Mouse (Mus musculus): ENCODE measurements around the gene Fbxl15. TPM values are rescaled to one million over a fixed set of nuclear protein-coding genes. Genes with fewer than 3 reads are reported as not detected.
A peak's percentile ranks its signal among the peaks of the same experiment; 100 is the strongest.

Fbxl15 gene
- total RNA-seq, 2 experiments from 2014 or later, result 27.0 to 29.6 TPM

DNA sequence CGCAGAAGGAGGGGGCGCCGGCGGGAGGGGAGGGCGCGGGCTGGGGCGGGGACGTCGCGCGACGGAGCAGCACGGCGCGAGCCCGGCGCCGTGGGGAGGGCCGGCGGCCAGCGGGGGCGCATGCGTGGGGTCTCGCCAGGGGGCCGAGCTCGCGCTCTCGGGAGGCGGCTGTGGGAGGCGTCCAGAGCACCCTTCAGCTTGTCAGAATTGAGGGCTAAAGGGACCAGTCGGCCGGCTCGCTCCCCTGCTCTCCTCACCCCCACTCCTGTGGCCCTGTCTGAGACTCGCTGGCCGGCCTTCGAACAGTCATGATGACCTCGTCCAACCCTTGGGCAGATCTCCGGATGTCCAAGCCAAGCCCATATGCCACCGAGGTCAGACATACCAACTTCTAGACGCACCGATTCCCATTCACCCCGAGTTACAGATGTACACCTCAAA, 9.9 kb upstream of the Fbxl15 start:
- Histone ChIP-seq H3K27ac (peak overlapping the region; percentile 93), H3K4me3 (peak overlapping the region; percentile 44)
- no peak for TF ChIP-seq CTCF (IDR thresholded peaks at IDR 0.05)
- peak; percentile 70 to 71 for DNase-seq (ENCODE audit: extremely low spot score in 1 of 2, low spot score in 2 of 2)
- intact Hi-C loops (cut with DNase I), result no loop called here

GRCm38 (mm10) chr19:46318586-46319378, 9.2 kb upstream of the Fbxl15 start:
- no peak for TF ChIP-seq CTCF (IDR thresholded peaks at IDR 0.05)
- intact Hi-C loops (cut with DNase I), result no loop called here
- H3K27ac ChIP-seq, result peak overlapping the region; percentile 93
- DNase-seq (ENCODE audit: extremely low spot score in 1 of 2, low spot score in 2 of 2), result peak; percentile 90 to 92
- peak overlapping the region; percentile 44 for H3K4me3 ChIP-seq

GRCm38 (mm10) chr19:46320076-46320785, 7.8 kb upstream of the Fbxl15 start:
- Histone ChIP-seq H3K27ac (peak overlapping the region; percentile 45), H3K4me3 (no peak overlapping the region)
- TF ChIP-seq CTCF (IDR thresholded peaks at IDR 0.05), result no peak
- intact Hi-C loops (cut with DNase I), result no loop called here
- DNase-seq (ENCODE audit: extremely low spot score in 1 of 2, low spot score in 2 of 2), result no peak

DNA sequence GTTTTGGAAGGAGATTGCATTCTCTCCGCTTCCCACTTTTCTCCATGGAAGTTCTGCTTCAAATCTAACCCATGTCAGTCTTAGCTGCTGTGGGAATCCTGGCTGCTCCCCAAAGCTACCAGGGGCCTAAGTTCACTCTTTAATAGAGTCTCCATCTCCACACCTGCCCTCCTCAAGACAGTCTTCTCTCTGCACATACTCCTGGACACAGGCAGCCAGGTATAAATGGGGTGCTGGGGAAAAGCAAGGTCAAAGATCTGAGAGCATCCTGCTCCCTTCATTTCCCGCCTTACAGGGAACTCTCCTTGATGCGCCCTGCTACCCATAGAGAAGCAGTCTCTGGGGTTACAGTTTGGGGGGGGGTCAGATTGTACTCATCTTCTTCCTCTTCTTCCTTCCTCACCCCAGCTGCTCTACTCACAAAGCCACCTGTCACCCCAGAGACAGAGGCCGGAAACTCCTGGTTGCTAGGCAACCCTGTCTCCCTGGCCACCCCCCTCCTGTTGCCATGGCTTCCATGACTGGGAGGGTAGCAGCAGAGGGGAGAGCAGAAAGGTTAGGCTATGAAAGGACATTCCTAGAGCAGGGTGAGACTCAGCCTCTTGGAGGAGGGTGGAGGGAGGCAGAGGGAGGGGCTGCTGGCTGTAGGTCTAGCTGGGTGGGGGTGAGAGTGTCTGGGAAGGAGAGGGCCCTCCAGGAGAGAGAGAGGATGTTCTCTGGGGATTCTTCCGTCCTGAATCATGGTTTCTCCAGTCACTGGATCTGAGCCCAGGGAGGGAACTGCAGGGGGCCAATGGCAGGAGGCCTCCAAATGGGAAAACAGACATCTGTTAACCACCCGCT, 6.7 kb upstream of the Fbxl15 start:
- TF ChIP-seq CTCF (IDR thresholded peaks at IDR 0.05), result no peak
- intact Hi-C loops (cut with DNase I), result no loop called here
- DNase-seq (ENCODE audit: extremely low spot score in 1 of 2, low spot score in 2 of 2), result peak; percentile 42 to 44
- peak overlapping the region; percentile 56 for H3K27ac ChIP-seq
- no peak overlapping the region for H3K4me3 ChIP-seq

- H3K4me3 ChIP-seq, result no peak overlapping the region
- peak overlapping the region; percentile 56 for H3K27ac ChIP-seq
- DNase-seq (ENCODE audit: extremely low spot score in 1 of 2, low spot score in 2 of 2), result peak; percentile 24 to 30
- intact Hi-C loops (cut with DNase I), result no loop called here
- no peak for TF ChIP-seq CTCF (IDR thresholded peaks at IDR 0.05)
Measured at GRCm38 (mm10) chr19:46322144-46322995, 5.6 kb upstream of the Fbxl15 start.

DNA sequence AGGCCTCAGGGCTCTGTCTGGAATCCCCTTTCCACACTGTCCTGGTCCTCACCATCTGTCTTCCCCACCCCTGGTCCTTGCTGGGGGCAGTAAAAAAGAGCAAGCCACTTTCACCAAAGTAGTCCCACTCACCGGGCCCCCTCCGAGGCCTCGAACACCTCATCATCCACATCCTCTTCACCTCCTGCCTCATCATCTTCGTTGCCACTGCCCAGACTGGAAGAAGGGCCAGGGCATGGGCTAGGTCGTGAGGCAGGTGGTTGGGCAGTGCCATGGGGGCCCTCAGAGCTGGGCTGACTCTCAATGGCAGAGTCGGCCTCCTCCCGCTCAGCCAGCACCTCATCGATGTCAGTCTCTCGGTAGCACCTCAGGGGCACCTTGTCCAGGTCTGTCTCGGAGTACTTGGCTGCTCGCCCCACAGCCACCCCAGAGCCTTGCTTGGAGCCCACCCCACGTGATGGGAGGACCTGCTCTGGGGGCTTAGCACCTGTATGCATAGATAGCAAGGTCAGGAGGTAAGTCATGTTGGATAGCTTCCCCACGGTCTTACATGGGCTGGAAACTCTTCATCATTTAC, 4.9 kb upstream of the Fbxl15 start:
- DNase-seq (ENCODE audit: extremely low spot score in 1 of 2, low spot score in 2 of 2), result no peak
- Histone ChIP-seq H3K27ac (peak overlapping the region; percentile 48), H3K4me3 (no peak overlapping the region)
- no peak for TF ChIP-seq CTCF (IDR thresholded peaks at IDR 0.05)
- intact Hi-C loops (cut with DNase I), result no loop called here

GRCm38 (mm10) chr19:46323716-46324115, 4.3 kb upstream of the Fbxl15 start:
- no peak for TF ChIP-seq CTCF (IDR thresholded peaks at IDR 0.05)
- intact Hi-C loops (cut with DNase I), result no loop called here
- Histone ChIP-seq H3K4me3 (no peak overlapping the region), H3K27ac (no peak overlapping the region)
- peak in 1 of 2 experiments; percentile 5 for DNase-seq (ENCODE audit: extremely low spot score in 1 of 2, low spot score in 2 of 2)

DNA sequence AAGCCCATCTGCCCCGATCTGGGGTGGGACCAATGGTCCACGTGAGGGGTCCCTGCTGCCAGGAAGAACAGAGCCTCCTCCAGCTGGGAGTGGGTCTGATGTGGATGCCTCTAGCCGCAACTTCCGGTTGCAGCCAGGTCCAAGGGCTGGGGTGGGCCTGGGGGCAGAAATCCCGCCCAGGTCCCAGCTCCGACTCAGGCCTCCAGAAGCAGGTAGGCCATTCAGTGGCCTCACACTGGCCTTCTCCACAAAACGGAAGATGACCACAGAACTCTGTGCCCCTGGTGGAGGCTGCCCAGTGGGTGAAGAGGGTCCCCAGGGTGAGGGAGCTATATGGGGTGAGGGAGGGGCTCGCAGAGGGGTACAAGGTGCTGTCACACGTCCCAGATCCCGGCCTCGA, 3.6 kb upstream of the Fbxl15 start:
- Histone ChIP-seq H3K27ac (no peak overlapping the region), H3K4me3 (no peak overlapping the region)
- DNase-seq (ENCODE audit: extremely low spot score in 1 of 2, low spot score in 2 of 2), result peak in 1 of 2 experiments; percentile 9
- TF ChIP-seq CTCF (IDR thresholded peaks at IDR 0.05), result no peak
- intact Hi-C loops (cut with DNase I), result no loop called here

DNA sequence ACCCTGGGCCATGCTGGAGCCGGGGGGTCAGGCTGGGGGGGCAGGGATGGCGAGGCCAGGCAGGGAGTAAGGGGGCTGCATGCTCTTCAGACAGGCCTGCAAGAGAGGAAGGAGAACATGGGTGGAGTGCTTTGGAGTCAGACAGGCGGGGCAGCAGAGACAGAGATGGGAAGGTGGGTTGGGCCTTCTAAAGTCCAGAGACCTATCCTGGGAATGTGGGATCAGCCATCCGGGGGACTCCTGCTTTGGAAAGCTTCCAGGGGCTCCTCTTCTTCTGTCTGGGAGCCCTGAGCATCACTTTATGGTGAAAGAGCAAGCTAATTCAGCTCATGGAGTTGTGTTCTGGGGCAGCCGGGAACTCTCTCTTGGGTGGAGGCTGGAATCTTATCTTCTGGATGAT, 3.1 kb upstream of the Fbxl15 start:
- H3K27ac ChIP-seq, result no peak overlapping the region
- intact Hi-C loops (cut with DNase I), result no loop called here
- no peak for TF ChIP-seq CTCF (IDR thresholded peaks at IDR 0.05)
- DNase-seq (ENCODE audit: extremely low spot score in 1 of 2, low spot score in 2 of 2), result no peak
- no peak overlapping the region for H3K4me3 ChIP-seq

DNA sequence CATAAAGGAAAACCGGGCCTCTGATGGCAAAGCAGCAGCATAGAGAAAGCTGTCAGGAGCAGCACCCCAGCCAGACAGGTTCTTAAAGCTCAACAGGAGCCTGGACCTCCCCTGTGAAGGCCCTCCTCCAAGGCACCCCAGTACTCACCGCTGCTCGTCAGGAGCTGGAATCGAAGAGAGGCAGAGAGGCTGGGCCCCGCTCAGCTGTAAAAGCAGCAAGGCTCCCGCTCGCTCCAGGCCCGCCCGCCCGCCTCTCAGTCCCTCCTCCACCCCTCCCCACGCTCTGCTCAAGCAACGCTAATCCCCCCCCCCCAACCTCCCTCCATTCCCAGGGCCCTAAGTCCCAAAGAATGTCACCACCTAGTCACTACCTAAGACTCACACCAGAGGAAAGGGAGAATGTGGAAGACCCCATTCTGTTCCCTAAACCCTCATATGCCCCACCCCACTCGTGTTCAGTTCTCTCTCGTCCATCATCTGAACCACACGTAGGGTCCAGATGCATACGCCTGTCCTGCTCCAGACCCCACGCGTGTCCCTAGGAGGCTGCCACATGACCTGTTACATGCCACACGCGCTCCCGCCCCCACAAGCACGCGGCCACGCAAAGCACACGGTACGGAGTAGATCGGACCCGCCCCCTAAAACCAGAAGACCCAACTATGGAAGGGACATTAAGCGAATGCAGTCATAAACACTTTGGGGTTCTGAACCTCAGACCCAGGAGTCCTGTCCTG, 1.8 kb upstream of the Fbxl15 start:
- H3K4me3 ChIP-seq, result peak overlapping the region; percentile 63
- H3K27ac ChIP-seq, result peak overlapping the region; percentile 87
- no peak for TF ChIP-seq CTCF (IDR thresholded peaks at IDR 0.05)
- intact Hi-C loops (cut with DNase I), result no loop called here
- peak in 1 of 2 experiments; percentile 42 for DNase-seq (ENCODE audit: extremely low spot score in 1 of 2, low spot score in 2 of 2)

All from left cerebral cortex, adult 2 months (tissue).